Mouse (Mus musculus) lung, embryonic 15.5 days (tissue): ENCODE data around the gene Gm10974. TPM values are rescaled to one million over a fixed set of nuclear protein-coding genes. Genes with fewer than 3 reads are reported as not detected.

Source experiments
- ATAC-seq: fragments of 200-750 bp; cut with Nextera tagmentation; 2 replicates; pipeline ENCODE4 v1.8.0; 2017; ENCODE audit warnings: moderate number of reproducible peaks, borderline replicate concordance; ENCODE audit not compliant: low FRiP score, low TSS enrichment; ENCODE audit errors: extremely low read depth
- H3K27ac ChIP-seq: fragments of 300-500 bp; sonication (generic); 2 replicates; pipeline ENCODE4 v1.5.1; 2015; ENCODE audit warnings: moderate library complexity, mild to moderate bottlenecking, inconsistent platforms
- H3K27me3 ChIP-seq: fragments of 300-500 bp; sonication (generic); 2 replicates; pipeline ENCODE4 v1.6.1; 2015; ENCODE audit warnings: inconsistent platforms
- H3K36me3 ChIP-seq: fragments of 300-500 bp; sonication (generic); 2 replicates; pipeline ENCODE4 v1.6.1; 2015; ENCODE audit warnings: inconsistent platforms
- H3K4me1 ChIP-seq: fragments of 300-500 bp; sonication (generic); 2 replicates; pipeline ENCODE4 v1.6.1; 2015; ENCODE audit warnings: inconsistent platforms
- H3K4me2 ChIP-seq: fragments of 300-500 bp; sonication (generic); 2 replicates; pipeline ENCODE4 v1.6.1; 2015; ENCODE audit warnings: inconsistent platforms, mild to moderate bottlenecking, moderate library complexity
- H3K4me3 ChIP-seq: fragments of 300-500 bp; sonication (generic); 2 replicates; pipeline ENCODE4 v1.5.1; 2015; ENCODE audit warnings: mild to moderate bottlenecking, inconsistent platforms
- H3K9ac ChIP-seq: fragments of 300-500 bp; sonication (generic); 2 replicates; pipeline ENCODE4 v1.6.1; 2015; ENCODE audit warnings: inconsistent platforms
- H3K9me3 ChIP-seq: fragments of 300-500 bp; sonication (generic); 2 replicates; pipeline ENCODE4 v1.6.1; 2016; ENCODE audit warnings: inconsistent platforms
- WGBS: fragments of 180-500 bp; shearing (Covaris S2); methylation state at CpG from one replicate; pipeline ENCODE4 v1.1.7; 2015; 5-methylcytosine and 5-hydroxymethylcytosine counted together
- microRNA-seq: library from miRNA; unstranded; fragments of <30 nt; microRNA quantifications from one replicate; pipeline ENCODE4, GENCODE M21; 2016
- polyA plus RNA-seq: library from polyadenylated mRNA; unstranded; fragments of >200 nt; fragmentation: Nextera tagmentation; extraction: Ambion mirVana; gene quantifications from 2 replicates; pipeline ENCODE4 v1.2.1, GENCODE M21; 2015

Gene Gm10974
- polyA plus RNA-seq, 1 experiment from 2014 or later, result not detected

- Histone ChIP-seq H3K4me2 (no peak overlapping the region), H3K4me3 (no peak overlapping the region), H3K36me3 (no peaks in the 10 kb centered on the region), H3K9ac (no peak overlapping the region), H3K27me3 (no peaks in the 10 kb centered on the region), H3K27ac (no peak overlapping the region), H3K4me1 (peaks cover 25% of the 10 kb centered on the region), H3K9me3 (no peaks in the 10 kb centered on the region)
- WGBS, result 64% methylated on average over 6 of the region's 6 CpGs
- no peak for ATAC-seq
Measured at GRCm38 (mm10) chr7:66409433-66409832, 43.7 kb downstream of the Gm10974 start.

- Histone ChIP-seq H3K4me3 (no peak overlapping the region), H3K4me1 (no peaks in the 10 kb centered on the region), H3K27me3 (no peaks in the 10 kb centered on the region), H3K36me3 (no peaks in the 10 kb centered on the region), H3K9ac (no peak overlapping the region), H3K9me3 (no peaks in the 10 kb centered on the region), H3K27ac (no peak overlapping the region), H3K4me2 (no peak overlapping the region)
- no peak for ATAC-seq
- 81% methylated on average over 7 of the region's 7 CpGs for WGBS
Measured at GRCm38 (mm10) chr7:66413093-66413492, 47.4 kb downstream of the Gm10974 start.

GRCm38 (mm10) chr7:66416829-66417228 lies 51.1 kb downstream of the Gm10974 start:
- H3K4me2 ChIP-seq, result no peak overlapping the region
- H3K27ac ChIP-seq, result no peak overlapping the region
- peaks cover 4% of the 10 kb centered on the region; the same call in 1 of the 2 replicates for H3K27me3 ChIP-seq
- ATAC-seq, result no peak
- no peaks in the 10 kb centered on the region for H3K9me3 ChIP-seq
- H3K9ac ChIP-seq, result no peak overlapping the region
- WGBS, result 58% methylated on average over 4 of the region's 4 CpGs
- H3K4me3 ChIP-seq, result no peak overlapping the region
- no peaks in the 10 kb centered on the region for H3K4me1 ChIP-seq
- H3K36me3 ChIP-seq, result no peaks in the 10 kb centered on the region

GRCm38 (mm10) chr7:66418981-66419380 lies 53.3 kb downstream of the Gm10974 start:
- Histone ChIP-seq H3K27me3 (peaks cover 4% of the 10 kb centered on the region; the same call in 1 of the 2 replicates), H3K36me3 (no peaks in the 10 kb centered on the region), H3K4me3 (no peak overlapping the region), H3K4me2 (no peak overlapping the region), H3K4me1 (no peaks in the 10 kb centered on the region), H3K9ac (no peak overlapping the region), H3K27ac (no peak overlapping the region), H3K9me3 (no peaks in the 10 kb centered on the region)
- no peak for ATAC-seq
- WGBS, result 39% methylated on average over 12 of the region's 12 CpGs

- Histone ChIP-seq H3K4me1 (peaks cover 6% of the 10 kb centered on the region), H3K27ac (no peak overlapping the region), H3K9ac (no peak overlapping the region), H3K4me2 (no peak overlapping the region), H3K4me3 (no peak overlapping the region), H3K9me3 (no peaks in the 10 kb centered on the region), H3K36me3 (no peaks in the 10 kb centered on the region), H3K27me3 (peaks cover 28% of the 10 kb centered on the region)
- 70% methylated on average over 8 of the region's 8 CpGs for WGBS
- no peak for ATAC-seq
Measured at GRCm38 (mm10) chr7:66421903-66422302, 56.2 kb downstream of the Gm10974 start.

- WGBS, result 1% methylated on average over 23 of the region's 23 CpGs
- H3K27ac ChIP-seq, result no peak overlapping the region
- peaks cover 57% of the 10 kb centered on the region for H3K27me3 ChIP-seq
- H3K4me3 ChIP-seq, result peak overlapping the region; percentile 50
- 0 out of 2 replicates have a peak overlapping the region, but pooled peaks have one; percentile 39 for H3K9ac ChIP-seq
- no peaks in the 10 kb centered on the region for H3K9me3 ChIP-seq
- peak overlapping the region; percentile 97 for H3K4me2 ChIP-seq
- no peaks in the 10 kb centered on the region for H3K36me3 ChIP-seq
- peak; percentile 40; the same call in 1 of the 2 replicates for ATAC-seq
- peaks cover 19% of the 10 kb centered on the region for H3K4me1 ChIP-seq
Measured at GRCm38 (mm10) chr7:66427053-66427436, 61.3 kb downstream of the Gm10974 start.

GRCm38 (mm10) chr7:66427437-66428161 lies 61.9 kb downstream of the Gm10974 start, which contains the start of gene Aldh1a3:
Gene Aldh1a3 (minus strand): TSS chr7:66427517.
- Histone ChIP-seq H3K4me2 (peak within 1 kb of the TSS; percentile 97), H3K4me3 (peak within 1 kb of the TSS; percentile 50), H3K4me1 (peaks cover 19% of the 10 kb centered on the region), H3K36me3 (no peaks in the 10 kb centered on the region), H3K9ac (peak within 1 kb of the TSS; percentile 39; the same call in 1 of the 2 replicates), H3K9me3 (no peaks in the 10 kb centered on the region), H3K27ac (no peak within 1 kb of the TSS), H3K27me3 (peaks cover 57% of the 10 kb centered on the region)
- under 1% methylated on average over 53 of the region's 56 CpGs for WGBS
- ATAC-seq, result peak; percentile 89

GRCm38 (mm10) chr7:66434453-66434935 lies 68.8 kb downstream of the Gm10974 start:
- peaks cover 6% of the 10 kb centered on the region for H3K27me3 ChIP-seq
- no peak overlapping the region for H3K9ac ChIP-seq
- H3K4me2 ChIP-seq, result no peak overlapping the region
- no peak overlapping the region for H3K4me3 ChIP-seq
- H3K27ac ChIP-seq, result no peak overlapping the region
- H3K4me1 ChIP-seq, result 0 out of 2 replicates have a peak, but pooled peaks cover 6% of the 10 kb centered on the region
- WGBS, result 26% methylated on average over 10 of the region's 10 CpGs
- no peaks in the 10 kb centered on the region for H3K36me3 ChIP-seq
- H3K9me3 ChIP-seq, result no peaks in the 10 kb centered on the region
- peak; percentile 55; the same call in 1 of the 2 replicates for ATAC-seq

Small RNA genes within 50 kb of the gene (microRNA-seq; reads per million reads assigned to microRNA genes)
- not detected for gene Mir7057

Other genes starting within 250 kb of the Gm10974 start
- gene Lrrk1, start 22.4 kb downstream of the Gm10974 start, polyA plus RNA-seq, result 23.2 and 26.0 TPM in 2 replicates
- gene Aldh1a3, start 61.6 kb downstream of the Gm10974 start, polyA plus RNA-seq, result 1.3 TPM in 2 replicates